Mouse (Mus musculus) kidney, embryonic 16.5 days (tissue): ENCODE results near the gene Foxn4. TPM values are rescaled to one million over a fixed set of nuclear protein-coding genes. Genes with fewer than 3 reads are reported as not detected.

Source experiments
- ATAC-seq: fragments of 200-750 bp; cut with Nextera tagmentation; 2 replicates; pipeline ENCODE4 v1.8.0; 2017; ENCODE audit warnings: moderate TSS enrichment; ENCODE audit not compliant: low FRiP score, low TSS enrichment
- H3K27ac ChIP-seq: fragments of 300-500 bp; sonication (generic); 2 replicates; pipeline ENCODE4 v1.5.1; 2014; ENCODE audit warnings: low read length
- H3K27me3 ChIP-seq: fragments of 300-500 bp; sonication (generic); 2 replicates; pipeline ENCODE4 v1.6.1; 2014; ENCODE audit warnings: low read length, control low read depth, mixed read lengths; ENCODE audit not compliant: insufficient read depth
- H3K36me3 ChIP-seq: fragments of 300-500 bp; sonication (generic); 2 replicates; pipeline ENCODE4 v1.6.1; 2014; ENCODE audit warnings: low read length, control low read depth, mixed read lengths; ENCODE audit not compliant: insufficient read depth
- H3K4me1 ChIP-seq: fragments of 300-500 bp; sonication (generic); 2 replicates; pipeline ENCODE4 v1.6.1; 2014; ENCODE audit warnings: low read length, control low read depth, mixed read lengths; ENCODE audit not compliant: insufficient read depth
- H3K4me2 ChIP-seq: fragments of 300-500 bp; sonication (generic); replicated peaks from 2 replicates; pipeline ENCODE4 v1.6.1; 2014; ENCODE audit warnings: low read depth, low read length
- H3K4me3 ChIP-seq: fragments of 300-500 bp; sonication (generic); 2 replicates; pipeline ENCODE4 v1.5.1; 2014; ENCODE audit warnings: mild to moderate bottlenecking, low read length
- H3K9ac ChIP-seq: fragments of 300-500 bp; sonication (generic); replicated peaks from 2 replicates; pipeline ENCODE4 v1.6.1; 2014; ENCODE audit warnings: low read length
- H3K9me3 ChIP-seq: fragments of 300-500 bp; sonication (generic); 2 replicates; pipeline ENCODE4 v1.6.1; 2016; ENCODE audit warnings: low read length, control low read depth
- WGBS: fragments of 180-500 bp; shearing (Covaris S2); extraction: QIAGEN DNeasy Blood & Tissue Kit; methylation state at CpG from one replicate; pipeline ENCODE4 v1.1.7; 2014; 5-methylcytosine and 5-hydroxymethylcytosine counted together
- polyA plus RNA-seq: library from polyadenylated mRNA; unstranded; fragments of >200 nt; fragmentation: Nextera tagmentation; extraction: Ambion mirVana; gene quantifications from 2 replicates; pipeline ENCODE4 v1.2.1, GENCODE M21; 2015

Gene Foxn4
- 0.10 TPM in 1 of 2 replicates, not detected in the other for polyA plus RNA-seq

DNA sequence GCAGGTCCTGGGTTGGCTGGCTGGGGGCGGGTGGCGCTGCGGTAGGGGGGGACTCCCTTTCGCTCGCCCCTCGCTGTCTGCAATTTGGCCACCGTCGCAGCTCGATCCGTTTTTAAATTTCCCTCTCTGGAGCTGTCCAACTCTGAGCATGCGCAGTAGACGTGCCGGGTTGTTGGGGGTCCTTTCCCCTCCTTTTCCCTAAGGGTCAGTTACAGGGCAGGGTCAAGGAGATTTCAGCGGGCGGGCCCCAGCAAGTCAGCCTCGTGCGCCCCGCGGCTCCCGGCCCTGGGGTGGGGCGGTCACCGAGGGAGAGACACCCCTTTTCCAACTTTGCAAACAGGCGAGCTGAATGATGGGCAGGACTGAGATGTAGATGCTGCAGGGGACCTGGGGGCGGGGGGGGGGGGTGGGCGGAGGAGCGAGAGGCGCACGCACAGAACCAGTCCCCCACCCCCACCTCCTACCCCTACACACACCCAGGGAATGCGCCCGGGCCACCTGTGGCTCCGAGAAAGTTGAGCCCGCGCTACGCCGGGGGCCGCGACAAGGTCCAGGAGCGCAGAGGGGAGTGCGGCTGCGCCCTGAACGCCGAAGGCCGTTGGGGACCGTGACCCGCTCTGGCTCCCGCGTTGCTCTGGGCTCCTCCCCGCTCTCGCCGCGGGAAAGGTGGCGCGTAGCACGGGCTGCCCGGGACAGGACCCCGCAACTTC, at the start of gene Foxn4:
Gene Foxn4 (minus strand): TSS at position 115 of the 710 bp plus-strand sequence.
- peak; percentile 44 for ATAC-seq
- Histone ChIP-seq H3K4me3 (peak within 1 kb of the TSS; percentile 48), H3K9ac (no peak within 1 kb of the TSS), H3K4me1 (peaks cover 21% of the 10 kb centered on the region), H3K9me3 (no peaks in the 10 kb centered on the region), H3K27me3 (peaks cover 73% of the 10 kb centered on the region), H3K36me3 (no peaks in the 10 kb centered on the region), H3K4me2 (peak within 1 kb of the TSS; percentile 72), H3K27ac (no peak within 1 kb of the TSS)
- WGBS, result under 1% methylated on average over 53 of the region's 56 CpGs

DNA sequence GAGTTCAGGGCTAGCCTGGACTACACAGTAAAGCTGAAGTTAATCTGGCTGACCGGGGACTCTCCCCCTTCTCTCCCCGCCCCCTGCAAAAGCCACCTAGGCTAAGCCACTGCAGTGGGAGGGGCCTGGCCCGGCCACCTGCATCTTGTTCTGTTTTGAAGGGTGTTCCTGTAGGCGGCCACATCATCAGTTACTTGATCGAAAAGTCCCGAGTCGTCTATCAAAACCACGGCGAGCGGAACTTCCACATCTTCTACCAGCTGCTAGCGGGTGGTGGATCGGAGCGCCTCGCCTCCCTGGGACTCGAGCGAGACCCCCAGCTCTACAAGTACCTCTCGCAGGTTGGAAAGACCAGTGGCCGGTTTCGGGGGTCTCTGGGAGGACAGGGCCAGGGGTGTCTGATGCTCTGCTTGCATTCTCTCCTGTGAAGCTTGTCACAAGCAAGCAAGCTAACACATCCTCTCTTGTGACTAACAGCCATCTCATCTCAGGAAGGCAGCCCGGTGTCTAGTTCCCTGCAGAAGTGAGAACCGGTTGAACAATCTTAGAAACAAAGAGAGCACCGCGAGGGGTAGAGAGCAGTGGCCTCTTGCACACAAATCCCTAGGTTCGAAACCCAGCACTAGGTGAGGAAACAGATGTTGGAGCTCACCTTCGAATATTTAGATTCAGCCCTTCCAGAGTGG, 49.6 kb upstream of the Foxn4 start:
- Histone ChIP-seq H3K36me3 (no peaks in the 10 kb centered on the region), H3K4me3 (no peak overlapping the region), H3K27ac (no peak overlapping the region), H3K9ac (no peak overlapping the region), H3K9me3 (no peaks in the 10 kb centered on the region), H3K4me2 (peak overlapping the region; percentile 23; the same call in 1 of the 2 replicates), H3K27me3 (no peaks in the 10 kb centered on the region; the same call in none of the 2 replicates), H3K4me1 (no peaks in the 10 kb centered on the region)
- WGBS, result 62% methylated on average over 25 of the region's 25 CpGs
- no peak for ATAC-seq

DNA sequence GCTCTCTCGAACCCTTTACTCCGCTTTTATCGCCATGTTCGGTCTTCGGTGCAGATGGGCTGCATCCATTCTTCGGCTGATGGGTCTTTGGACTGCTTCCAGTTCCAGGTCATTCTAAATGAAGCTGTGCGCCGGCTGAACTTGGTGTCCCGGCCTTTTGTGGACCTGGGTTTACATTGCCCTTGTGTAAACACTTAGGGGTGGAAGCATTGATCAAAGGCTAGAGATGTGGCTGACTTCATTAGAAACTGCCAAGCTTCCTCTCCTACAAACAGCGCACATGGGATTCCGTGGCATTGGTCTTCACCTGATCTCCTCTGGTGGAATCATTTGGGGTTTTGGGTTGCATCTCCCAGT, 36.1 kb upstream of the Foxn4 start:
- Histone ChIP-seq H3K9me3 (no peaks in the 10 kb centered on the region), H3K4me1 (peaks cover 1% of the 10 kb centered on the region; the same call in 1 of the 2 replicates), H3K4me2 (peak overlapping the region; percentile 50), H3K27me3 (no peaks in the 10 kb centered on the region; the same call in 1 of the 2 replicates), H3K4me3 (peak overlapping the region; percentile 25), H3K36me3 (no peaks in the 10 kb centered on the region), H3K9ac (peak overlapping the region; percentile 44; the same call in 1 of the 2 replicates), H3K27ac (no peak overlapping the region)
- 40% methylated on average over 11 of the region's 11 CpGs for WGBS
- ATAC-seq, result no peak

DNA sequence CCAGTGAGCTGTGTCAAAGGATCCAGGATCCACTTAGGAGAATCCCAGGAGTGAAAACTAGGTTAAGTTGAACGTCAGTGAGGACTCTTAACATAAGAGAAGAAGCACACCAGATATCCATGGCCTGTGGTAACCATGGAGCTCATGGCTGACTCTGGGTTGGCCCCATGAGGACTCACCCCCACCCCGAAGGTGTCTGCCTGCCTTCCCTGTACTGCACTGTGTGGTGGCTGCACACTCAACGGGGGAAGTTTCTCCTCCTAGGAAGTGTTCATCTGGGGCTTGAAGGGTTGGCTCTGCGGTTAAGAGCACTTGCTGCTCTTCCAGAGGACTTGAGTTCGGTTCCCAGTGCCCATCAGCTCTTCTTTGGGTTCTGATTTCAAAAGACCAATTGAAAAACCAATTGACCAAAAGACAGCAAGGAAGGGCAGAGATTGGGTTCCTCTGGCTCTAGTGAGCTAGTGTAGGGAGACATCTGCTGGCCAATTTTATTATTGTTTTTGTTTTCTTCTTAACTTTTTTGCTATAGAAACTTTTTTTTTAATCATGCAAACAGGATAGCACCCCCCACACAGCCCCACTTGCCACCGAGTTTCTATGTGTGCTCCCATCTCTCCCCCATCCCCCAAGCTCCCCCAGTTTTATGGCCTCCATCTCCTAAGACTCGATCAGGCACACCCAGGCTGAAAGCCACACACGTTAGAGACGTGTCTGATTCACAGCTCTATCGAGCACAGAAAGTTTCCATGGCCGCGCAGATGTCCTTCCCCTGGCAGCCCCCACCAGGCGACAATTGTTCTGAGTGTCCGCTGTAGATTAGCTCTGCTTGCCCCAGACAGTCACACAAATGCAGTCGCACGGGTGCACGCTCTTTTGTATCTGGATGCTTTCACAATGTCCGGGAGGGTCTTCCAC, 35.4 kb upstream of the Foxn4 start:
- H3K27ac ChIP-seq, result no peak overlapping the region
- no peaks in the 10 kb centered on the region for H3K9me3 ChIP-seq
- H3K9ac ChIP-seq, result peak overlapping the region; percentile 44; the same call in 1 of the 2 replicates
- WGBS, result 47% methylated on average over 18 of the region's 18 CpGs
- no peaks in the 10 kb centered on the region for H3K4me1 ChIP-seq
- peak; percentile 73; the same call in 1 of the 2 replicates for ATAC-seq
- H3K4me3 ChIP-seq, result peak overlapping the region; percentile 25
- peak overlapping the region; percentile 50 for H3K4me2 ChIP-seq
- H3K27me3 ChIP-seq, result no peaks in the 10 kb centered on the region; the same call in 1 of the 2 replicates
- no peaks in the 10 kb centered on the region for H3K36me3 ChIP-seq

DNA sequence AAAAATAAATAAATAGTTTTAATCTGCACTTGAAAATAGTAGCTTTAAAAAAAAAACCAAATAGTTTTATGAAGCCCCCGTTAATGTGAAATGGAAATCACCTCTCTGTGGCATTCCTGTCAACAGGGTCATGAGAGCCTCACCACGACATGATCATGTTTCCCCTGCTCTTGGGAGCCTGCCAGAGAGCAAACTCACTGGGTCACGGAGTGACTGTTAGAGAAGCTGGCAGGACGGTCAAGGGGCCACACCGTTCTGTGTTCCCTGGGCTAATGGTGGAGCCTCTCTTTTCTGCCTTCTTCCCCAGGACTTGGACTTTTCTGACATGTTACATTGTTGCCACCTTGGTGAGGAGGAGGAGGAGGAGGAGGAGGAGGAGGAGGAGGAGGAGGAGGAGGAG, 32.9 kb upstream of the Foxn4 start:
- H3K36me3 ChIP-seq, result no peaks in the 10 kb centered on the region
- no peaks in the 10 kb centered on the region for H3K4me1 ChIP-seq
- no peaks in the 10 kb centered on the region for H3K9me3 ChIP-seq
- no peak overlapping the region for H3K4me3 ChIP-seq
- no peaks in the 10 kb centered on the region; the same call in 1 of the 2 replicates for H3K27me3 ChIP-seq
- no peak overlapping the region for H3K27ac ChIP-seq
- no peak overlapping the region for H3K4me2 ChIP-seq
- no peak overlapping the region for H3K9ac ChIP-seq
- 30% methylated on average over 5 of the region's 5 CpGs for WGBS
- ATAC-seq, result no peak

DNA sequence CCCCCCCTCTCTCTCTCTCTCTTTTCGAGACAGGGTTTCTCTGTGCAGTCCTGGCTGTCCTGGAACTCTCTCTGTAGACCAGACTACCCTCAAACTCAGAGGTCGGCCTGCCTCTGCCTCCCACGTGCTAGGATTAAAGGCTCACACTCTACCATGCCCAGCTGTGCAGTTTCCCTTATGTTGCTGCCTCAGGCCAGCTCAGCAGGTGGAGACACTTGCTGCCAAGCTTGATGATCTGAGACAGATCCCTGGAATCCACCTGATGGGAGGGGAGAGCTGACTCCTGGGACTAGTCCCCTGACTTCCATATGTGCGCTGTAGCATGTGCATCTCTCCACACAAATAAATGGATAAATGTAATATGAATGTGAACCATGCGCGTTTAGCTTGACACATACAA, 29.6 kb upstream of the Foxn4 start:
- H3K9ac ChIP-seq, result no peak overlapping the region
- H3K4me2 ChIP-seq, result no peak overlapping the region
- H3K36me3 ChIP-seq, result no peaks in the 10 kb centered on the region
- 83% methylated on average over 6 of the region's 6 CpGs for WGBS
- H3K4me3 ChIP-seq, result no peak overlapping the region
- H3K27me3 ChIP-seq, result no peaks in the 10 kb centered on the region
- H3K9me3 ChIP-seq, result no peaks in the 10 kb centered on the region
- no peak overlapping the region for H3K27ac ChIP-seq
- H3K4me1 ChIP-seq, result peaks cover 4% of the 10 kb centered on the region; the same call in 1 of the 2 replicates
- ATAC-seq, result no peak

DNA sequence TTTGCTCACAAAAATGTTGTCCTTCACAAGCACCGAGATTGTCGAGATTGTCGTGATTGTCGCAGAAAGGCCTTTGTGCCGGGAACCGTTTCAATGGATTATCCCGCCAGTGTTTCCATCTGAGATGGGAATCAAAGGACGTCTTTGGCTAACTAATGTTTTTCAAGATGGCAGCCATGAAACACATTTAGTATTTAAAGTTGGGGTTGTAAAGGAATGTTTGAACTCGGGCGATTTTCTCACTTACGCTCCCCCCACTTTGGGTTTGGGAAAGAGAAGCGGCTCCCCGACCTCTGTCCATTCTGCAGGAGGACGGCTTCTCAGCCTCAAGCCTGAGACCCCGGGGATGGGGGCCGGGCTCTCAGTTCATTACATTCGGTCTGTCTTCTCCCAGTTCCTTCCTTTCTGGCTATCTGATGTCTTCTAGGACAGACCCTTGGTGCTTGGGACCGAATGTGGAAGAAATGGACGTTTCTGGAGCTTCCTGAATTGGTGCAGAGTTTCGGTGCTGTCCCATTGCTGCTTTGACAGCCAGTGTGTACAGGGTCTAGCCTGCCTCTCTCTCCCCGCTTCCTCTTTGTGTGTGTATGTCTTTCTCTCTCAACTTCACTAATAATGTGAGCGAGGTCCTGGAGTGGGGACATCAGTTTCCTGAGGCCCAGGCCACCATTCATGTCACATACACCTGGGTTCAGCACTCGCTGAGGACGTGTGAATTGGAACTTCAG, 26.4 kb upstream of the Foxn4 start:
- H3K9ac ChIP-seq, result no peak overlapping the region
- 85% methylated on average over 24 of the region's 24 CpGs for WGBS

DNA sequence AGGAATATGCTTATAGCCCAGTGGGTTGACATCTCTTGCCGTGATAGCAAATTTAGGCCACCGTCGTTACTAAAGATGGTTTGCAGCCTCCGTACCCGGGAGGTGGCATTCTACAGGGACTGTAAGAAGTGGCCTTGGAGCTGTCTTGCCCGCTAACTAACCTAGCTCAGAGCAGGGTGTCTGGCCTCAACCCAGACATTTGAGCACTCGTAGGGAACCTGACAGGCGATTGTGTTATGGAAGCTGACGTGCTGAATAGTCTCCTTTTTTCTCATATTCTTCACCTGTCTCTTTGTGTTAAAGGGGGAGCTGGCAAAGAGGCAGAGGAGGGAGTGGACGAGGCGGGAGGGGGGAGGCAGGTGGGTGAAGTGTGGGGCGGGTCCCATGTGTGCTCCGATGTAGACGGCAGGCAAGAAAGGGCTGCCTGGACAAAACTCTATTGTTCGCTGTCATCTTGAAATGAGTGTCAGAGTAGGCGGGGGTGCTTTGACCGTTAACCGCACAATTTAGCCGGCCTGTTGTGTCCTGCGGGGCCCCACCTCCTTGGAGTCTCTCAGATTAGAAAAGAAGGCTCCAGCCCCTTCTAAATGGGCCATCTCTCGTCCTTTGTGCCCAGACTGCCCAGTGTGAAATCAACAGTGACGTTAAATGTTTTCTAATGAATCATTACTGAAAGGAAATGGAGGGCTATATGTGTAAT, 25.7 kb upstream of the Foxn4 start:
- Histone ChIP-seq H3K4me3 (no peak overlapping the region), H3K27ac (no peak overlapping the region), H3K4me2 (no peak overlapping the region), H3K4me1 (peaks cover 4% of the 10 kb centered on the region; the same call in 1 of the 2 replicates), H3K9me3 (no peaks in the 10 kb centered on the region), H3K27me3 (no peaks in the 10 kb centered on the region), H3K9ac (no peak overlapping the region), H3K36me3 (no peaks in the 10 kb centered on the region)
- WGBS, result 66% methylated on average over 22 of the region's 22 CpGs
- ATAC-seq, result no peak

More for the DNA sequence above, 26.4 kb upstream of the Foxn4 start:
- Histone ChIP-seq H3K27ac (no peak overlapping the region), H3K36me3 (no peaks in the 10 kb centered on the region), H3K4me3 (no peak overlapping the region), H3K27me3 (no peaks in the 10 kb centered on the region), H3K4me2 (no peak overlapping the region), H3K4me1 (peaks cover 4% of the 10 kb centered on the region; the same call in 1 of the 2 replicates), H3K9me3 (no peaks in the 10 kb centered on the region)
- no peak for ATAC-seq
